Mouse (Mus musculus) CH12F3 (cell line): Measurements from ENCODE around the gene Sesn2.
"Not testable (repeated sequence)": the region's sequence is repeated elsewhere in the genome, so short reads cannot be mapped to it uniquely, and the experiment has no call there.

Experiments
- in situ Hi-C: fragments of 300-500 bp; cut with MboI; formaldehyde crosslinking; loops from 2 replicates; pipeline ENCODE4 v1.14.3; 2020; ENCODE audit warnings: low sequenced_read_pairs

Sesn2 gene

DNA sequence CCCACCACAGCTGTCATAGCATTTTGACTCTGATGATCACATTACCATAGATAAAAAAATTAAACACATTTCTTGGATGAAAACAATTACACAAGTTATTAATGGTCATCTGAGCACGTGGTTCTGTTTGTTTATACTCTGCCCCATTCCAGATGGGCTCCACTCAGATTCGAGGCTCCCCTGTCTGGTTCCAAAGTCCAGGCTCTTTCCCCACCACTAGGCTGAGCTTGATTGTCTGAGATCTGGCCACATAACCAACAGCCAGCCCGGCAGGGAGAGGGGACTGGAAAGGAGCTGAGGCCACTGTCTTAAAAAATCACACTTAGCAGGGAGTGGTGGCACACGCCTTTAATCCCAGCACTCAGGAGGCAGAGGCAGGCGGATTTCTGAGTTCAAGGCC lies 25.5 kb downstream of the Sesn2 start:
- in situ Hi-C loops: no loop called here

DNA sequence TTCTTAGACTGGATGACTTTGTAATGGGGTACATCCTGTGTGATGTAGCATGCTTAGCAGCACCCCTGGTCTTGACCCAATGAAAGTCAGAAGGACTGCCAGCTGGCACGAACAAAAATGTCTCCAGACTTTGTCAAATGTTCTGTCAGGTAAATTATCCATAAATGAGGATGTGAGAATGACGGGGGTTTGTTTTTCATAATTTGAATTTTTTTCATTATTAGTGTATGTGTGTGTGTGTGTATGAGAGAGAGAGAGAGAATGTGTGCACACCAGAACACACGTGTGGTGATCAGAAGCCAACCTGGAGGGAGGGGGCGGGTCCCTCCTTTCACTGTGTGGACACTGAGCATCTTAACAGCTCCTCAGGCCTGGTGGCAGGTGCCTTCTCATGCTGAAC lies 26.1 kb downstream of the Sesn2 start:
- in situ Hi-C loops: no loop called here

DNA sequence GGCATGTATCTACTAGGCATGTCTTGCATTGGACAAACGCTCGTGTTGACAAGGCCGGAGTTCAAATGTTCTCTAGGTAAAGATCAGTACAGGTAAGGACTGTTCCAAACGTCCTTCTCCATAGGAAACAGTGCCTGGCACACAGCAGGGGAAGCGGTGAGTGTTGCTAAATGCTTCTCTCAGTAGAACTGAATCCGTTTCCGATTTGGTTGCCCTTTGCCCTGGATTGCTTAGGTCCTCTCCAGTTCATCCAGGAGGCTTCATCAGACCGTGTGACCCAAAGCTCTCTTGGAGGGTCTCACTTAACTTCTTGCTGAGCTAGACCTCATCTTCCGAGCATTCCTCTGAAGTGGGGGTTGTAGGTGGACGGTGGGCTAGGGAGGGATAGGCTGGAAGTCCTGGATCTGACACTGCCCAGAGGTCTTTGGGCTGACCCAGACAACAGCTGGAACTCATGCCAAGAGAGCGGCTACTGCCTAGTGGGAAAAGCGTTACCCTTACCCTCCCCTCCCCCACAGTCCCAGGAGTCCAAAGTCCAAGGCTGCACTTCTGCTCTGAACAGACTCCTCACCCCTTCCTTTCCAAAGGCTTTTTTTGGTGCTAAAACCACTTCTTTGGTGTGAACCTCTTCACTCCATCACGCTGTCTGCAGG lies 27.2 kb downstream of the Sesn2 start:
- in situ Hi-C loops: no loop called here

DNA sequence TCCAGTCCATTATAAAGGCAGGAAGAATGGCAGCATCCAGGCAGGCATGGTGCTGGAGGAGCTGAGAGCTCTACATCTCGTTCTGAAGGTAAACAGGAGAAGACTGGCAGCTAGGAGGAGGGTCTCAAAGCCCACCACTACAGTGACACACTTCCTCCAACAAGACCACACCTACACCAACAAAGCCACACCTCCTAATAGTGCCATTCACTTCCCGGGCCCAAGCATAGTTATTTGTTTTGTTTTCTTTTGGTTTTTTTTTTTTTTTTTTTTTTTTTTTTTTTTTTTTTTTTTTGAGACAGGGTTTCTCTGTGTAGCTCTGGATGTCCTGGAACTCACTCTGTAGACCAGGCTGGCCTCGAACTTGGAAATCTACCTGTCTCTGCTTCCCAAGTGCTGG lies 28.2 kb downstream of the Sesn2 start:
- in situ Hi-C loops: not testable (repeated sequence)

DNA sequence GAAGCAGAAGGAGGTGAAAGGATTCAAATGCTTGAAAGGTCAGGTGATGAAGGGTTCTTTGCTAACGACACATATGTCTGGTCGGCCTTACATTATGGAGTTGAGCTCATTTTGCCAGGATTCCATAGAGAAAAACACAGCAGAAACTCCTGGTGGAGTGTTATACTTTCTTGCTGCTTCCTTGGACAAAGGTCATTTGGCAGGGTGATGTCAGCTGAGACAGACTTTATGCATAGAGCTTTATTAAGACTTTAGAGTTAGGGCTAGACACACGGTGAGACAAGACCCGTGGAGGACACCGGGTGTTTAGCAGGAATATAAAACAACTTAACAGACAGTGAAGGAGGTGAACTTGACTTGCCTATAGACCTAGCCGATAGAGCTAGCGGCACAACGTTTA lies 32.5 kb downstream of the Sesn2 start:
- in situ Hi-C loops: no loop called here

DNA sequence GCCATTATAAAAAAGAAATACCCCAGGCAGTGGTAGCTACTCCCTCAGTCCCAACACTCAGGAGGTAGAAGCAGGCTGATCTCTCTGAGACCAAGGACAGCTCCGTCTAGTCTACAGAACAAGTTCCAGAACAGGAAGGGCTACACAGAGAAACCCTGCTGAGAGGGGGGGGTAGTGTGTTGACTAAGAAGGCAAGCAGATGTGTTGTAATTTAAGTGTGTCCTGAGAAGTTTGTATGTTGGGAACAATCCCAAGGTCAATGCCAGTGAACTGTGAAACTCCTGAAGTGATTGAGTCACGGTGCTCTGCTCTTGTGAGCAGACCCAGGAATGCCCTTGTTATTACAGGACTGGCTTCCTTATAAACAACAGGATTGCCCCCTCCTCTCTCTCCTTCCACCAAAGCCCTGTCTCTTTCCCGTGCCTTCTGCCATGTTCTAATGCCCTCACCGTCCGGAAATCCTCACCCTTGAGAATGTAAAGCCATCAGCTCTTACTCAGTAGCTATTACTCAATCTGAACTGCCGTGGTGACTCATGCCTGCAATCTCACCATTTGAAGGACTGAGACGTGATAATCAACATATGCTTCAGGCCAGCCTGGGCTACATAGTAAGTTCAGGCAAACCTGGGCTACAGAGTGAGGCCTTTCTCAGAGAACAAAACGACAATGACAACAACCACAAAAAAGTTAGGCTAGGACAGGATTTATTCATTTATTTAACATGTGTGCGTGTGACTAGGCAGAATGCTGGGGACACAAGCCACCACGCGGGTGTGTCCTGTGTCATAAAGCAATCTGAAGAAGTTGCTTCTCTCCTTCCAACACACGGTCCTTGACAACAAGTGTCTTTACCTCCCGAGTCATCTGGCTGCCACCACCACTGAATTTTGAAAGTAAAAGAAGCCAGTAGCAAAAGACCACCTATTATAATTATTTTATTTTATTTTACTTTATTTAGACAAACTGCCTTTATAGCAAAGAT lies 34.1 kb downstream of the Sesn2 start:
- in situ Hi-C loops: no loop called here

DNA sequence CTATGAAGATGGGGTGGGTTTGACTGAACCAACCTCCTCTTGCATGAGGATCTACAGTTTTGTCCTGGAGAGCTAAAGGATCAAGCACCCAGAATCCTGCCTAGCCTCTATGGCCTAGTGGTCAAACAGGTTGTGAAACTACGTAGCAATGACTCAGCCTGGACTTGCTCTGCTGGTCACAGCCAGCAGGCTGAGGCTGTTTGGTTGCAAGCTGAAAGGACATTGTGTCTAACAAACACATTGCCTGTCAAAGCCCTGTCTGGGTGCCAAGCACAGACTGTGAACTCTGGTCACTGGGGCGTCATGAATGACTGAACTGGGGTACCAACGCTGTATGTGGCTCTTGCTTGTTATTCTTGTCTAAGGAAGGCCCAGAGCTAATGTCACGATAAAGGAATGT lies 35.7 kb downstream of the Sesn2 start:
- in situ Hi-C loops: no loop called here

DNA sequence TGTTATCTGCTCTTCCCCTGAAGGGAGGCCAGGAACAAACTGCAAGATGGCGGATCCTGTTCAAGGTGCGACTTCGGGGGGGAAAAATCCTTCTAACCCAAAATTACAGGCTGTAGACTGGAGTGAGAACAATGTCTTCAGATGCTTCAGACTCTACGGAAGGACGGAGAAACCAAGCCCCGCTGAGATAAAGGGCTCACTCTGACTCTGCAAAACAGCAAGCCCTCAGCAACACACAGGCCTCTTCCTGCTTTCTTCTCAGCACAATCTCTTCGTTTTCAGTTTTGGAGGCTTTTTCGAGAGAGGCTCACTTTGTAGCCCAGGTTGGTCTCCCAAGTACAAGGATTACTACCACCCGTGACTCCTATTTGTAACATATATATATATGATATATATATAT lies 36.9 kb downstream of the Sesn2 start:
- in situ Hi-C loops: no loop called here

DNA sequence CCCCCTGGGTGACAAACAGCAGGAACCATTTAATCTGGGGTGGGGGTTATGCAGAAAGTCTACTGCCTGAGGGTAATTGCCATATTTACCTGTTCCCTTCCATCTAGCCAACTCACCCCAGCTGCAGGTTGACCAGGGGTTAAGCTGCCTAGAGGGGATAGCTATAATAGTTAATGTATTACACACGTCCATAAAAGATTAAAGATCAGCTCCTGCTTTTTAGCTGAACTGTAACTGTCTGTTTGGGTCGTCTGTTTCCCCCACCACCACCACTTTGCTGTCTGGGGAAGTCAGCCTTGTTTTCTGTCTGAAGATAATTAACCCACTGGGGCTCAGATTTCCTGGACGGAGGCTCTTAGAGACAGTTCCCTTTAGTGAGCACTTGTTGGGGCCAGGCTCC lies 40.4 kb downstream of the Sesn2 start:
- in situ Hi-C loops: no loop called here

DNA sequence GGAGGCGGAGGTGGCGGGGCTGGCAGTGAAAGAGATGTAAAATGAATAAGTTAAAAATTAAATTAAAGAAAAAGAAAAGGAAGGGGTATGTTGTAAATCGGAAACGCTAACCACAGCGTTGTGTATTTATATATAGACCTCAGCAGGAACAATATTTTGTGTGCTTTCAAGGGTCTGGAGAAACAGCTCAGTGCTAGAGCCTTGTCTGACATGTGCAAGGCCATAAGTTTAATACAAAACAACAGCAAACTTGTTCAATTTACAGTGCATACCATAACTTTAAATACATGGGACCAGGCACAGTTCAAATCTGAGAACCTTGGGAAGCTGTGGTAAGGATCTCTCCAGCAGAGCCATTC lies 46.1 kb downstream of the Sesn2 start:
- in situ Hi-C loops: no loop called here

DNA sequence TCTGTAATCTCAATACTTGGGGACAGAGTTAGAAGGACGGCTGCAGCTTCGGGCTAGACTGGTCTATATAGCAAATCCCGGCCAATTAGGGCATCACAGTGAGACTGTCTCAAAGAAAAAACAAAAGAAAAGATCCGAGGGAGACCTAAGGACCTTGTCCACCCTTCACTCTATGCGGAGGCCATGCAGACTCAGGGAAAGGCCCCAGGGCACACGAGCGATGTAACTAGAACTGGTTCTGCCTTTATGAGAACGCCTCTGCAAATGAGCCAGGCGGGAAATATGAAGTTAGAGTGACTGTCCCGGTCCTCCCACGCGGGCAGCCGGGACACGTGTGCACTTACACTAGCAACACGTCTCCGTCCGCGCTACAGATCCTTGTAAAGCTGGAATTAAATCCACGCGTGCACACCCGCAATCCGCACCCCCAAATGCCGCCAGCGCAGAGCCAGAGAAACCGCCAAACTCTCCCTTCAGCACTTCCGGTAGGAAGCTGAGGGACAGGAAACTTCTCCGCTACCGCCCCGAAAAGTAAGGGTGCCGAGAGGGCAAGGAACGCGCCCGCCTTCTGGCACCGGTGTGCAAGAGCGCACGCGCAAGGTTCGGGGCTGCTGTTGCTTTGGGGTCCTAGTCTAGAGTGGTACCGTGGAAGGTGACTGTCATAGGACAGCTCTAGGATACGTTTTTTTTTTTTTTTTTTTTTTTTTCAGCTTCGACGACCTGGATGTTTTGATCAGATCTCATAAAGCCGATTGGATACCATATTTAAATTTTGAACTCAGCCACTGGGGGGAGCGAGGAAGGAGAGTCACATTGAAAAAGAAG lies 46.7 kb downstream of the Sesn2 start, which contains the start of gene Med18:
Gene Med18, minus strand, starts transcription at position 492 of the 825 bp plus-strand sequence.
- in situ Hi-C loops: no loop called here

DNA sequence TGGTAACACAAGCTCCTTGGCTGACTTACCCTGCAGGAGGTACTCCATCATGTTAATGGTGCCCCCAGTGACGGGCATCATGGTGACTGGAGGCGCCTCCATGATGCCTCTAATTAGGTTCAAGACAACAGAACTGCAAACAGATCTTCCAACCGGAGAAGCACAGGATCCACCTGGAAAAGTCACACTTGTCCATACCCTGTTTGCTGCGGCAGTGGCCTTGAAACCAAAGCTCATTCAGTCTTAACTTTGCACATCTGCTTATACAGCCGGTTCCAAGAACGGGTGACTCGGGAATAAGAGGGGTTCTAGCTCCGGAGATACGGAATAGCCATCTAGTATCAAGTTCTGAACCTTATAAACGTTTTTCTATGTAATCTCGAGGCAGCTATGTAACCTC lies 47.5 kb downstream of the Sesn2 start:
- in situ Hi-C loops: no loop called here

DNA sequence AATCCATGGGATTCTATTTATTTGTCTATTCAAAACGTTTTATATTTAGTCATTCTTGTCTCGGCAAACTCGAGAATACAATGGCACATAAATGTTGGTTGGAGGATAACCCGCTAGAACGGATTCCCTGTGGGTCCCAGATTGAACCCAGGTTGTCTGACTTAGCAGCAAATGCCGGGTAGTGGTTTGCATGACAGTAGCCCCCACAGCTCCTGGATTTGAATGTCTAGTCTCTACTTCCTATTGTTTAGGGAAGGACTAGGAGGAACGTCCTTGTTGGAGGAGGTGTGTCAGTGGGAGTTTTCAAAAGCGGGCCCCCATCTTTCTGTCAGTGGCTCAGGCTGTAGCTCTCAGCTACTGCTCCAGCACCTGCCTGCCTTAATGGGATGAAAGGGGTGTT lies 50.1 kb downstream of the Sesn2 start:
- in situ Hi-C loops: no loop called here

DNA sequence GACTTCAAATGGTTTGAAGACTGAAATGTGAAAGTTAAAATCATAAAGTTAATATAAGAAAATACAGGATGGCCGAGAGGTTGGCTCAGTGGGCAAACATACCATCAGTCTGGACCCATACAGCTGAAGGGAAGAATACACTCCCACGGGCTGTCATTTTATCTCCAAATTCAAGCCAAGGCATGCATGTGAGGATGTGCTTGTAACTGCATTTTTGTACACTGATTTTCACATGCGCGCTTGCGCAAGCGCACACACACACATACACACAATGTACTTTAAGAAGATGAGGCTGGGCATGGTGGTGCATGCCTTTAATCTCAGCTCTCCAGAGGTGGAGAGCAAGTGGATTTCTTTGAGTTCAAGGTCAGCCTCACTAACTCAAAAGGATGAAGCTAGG lies 54.7 kb downstream of the Sesn2 start:
- in situ Hi-C loops: no loop called here

DNA sequence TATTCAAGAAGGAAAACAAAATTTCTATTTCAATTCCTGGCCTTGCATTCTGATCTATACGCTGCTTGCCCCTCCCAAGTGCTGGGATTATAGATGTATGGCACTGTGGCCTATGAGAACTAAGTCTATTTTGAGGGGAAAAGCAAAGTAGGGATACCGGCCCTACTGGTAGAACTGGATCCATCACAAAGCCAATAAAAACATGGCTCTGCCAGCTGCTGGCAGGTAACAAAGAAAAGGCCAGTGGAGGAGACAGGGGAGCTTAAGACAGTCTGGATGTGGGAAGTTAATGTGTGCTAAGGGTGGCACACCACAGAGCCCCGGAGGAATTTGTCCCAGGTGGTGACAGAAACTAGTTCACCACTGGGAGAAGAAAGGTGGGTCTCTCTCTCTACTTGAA lies 55.2 kb downstream of the Sesn2 start:
- in situ Hi-C loops: no loop called here

DNA sequence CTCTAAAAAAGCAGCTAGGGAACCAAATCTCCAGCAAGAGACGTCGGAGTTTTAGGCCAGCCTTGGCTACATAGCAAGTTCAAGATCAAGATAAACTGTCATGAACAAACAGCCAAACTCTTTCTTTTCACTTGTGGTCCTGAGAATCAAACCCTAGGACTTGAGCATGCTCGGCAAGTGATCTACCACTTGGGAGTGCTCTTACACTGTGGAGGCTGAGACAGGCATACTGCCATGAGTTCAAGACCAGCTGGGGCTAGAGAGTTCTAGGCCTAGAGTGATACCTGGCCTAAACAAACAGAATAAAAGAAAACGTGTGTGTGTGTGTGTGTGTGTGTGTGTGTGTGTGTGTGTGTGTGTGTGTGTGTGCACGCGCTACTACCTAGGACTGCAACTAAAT lies 56.1 kb downstream of the Sesn2 start:
- in situ Hi-C loops: no loop called here

DNA sequence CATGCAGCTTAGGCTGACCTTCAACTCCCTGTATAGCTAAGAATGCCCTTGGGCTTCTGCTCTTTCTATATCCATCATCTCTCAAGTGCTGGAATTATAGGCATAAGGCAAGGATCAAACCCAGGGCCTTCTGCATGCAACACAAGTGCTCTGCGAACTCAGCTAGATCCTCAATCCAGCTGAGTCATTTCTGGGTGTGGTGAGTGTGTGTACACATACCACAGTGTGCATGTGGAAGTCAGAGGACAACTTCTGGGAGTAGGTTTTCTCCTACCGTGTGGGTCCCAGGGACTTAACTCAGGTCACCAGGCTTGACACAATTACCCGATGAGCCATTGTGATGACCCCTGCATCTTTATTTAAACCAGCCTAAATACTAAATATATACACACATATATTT lies 60.5 kb downstream of the Sesn2 start:
- in situ Hi-C loops: no loop called here

DNA sequence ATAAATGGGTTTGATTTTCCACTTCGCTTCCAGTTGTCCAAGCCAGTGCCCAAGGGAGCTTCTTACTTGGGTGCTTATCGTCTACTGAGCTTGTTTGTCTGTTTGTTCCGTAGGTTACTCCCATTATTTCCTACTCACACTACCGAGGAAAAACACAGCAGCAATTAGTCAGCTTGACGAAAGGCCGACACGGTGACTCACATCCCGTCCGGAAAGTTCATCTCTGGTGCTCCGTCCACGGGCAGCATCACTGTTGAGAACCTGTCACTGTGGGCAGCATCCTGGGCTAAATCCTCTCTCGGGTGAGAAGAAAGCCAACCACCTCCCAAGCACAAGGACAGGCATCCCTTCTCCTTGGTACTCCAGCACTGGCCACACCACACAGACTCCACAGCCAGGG lies 64.2 kb downstream of the Sesn2 start:
- in situ Hi-C loops: no loop called here

DNA sequence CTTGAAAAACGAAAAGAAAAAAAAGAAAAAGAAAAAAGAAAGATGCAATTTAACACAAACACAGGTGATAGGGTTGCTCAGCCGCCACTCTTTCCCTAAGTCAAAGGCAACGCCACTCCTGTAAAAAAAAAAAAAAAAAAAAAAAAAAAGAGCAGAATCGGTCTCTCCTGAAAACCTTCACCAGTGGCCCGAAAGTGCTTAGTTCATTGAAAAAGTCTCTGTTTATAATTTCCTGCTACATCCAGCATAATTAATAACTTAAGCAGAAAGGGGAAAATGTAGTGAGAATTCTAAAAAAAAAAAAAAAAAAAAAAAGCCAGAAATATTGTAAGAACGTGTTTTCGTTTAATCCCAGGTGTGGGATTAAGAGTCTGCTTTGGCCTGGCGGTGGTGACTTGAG lies 65.8 kb downstream of the Sesn2 start:
- in situ Hi-C loops: no loop called here
